Mouse (Mus musculus): ENCODE results near the gene Gm5678. TPM values are rescaled to one million over a fixed set of nuclear protein-coding genes. Genes with fewer than 3 reads are reported as not detected.

Gm5678 gene
- 1 to 10 TPM in 1 of 2 experiments, under 1 TPM in 1; 0.69 to 1.5 TPM for total RNA-seq (2021)
- long read RNA-seq, experiment 1, result 0 reads
- long read RNA-seq, experiment 2, result 0 reads

DNA sequence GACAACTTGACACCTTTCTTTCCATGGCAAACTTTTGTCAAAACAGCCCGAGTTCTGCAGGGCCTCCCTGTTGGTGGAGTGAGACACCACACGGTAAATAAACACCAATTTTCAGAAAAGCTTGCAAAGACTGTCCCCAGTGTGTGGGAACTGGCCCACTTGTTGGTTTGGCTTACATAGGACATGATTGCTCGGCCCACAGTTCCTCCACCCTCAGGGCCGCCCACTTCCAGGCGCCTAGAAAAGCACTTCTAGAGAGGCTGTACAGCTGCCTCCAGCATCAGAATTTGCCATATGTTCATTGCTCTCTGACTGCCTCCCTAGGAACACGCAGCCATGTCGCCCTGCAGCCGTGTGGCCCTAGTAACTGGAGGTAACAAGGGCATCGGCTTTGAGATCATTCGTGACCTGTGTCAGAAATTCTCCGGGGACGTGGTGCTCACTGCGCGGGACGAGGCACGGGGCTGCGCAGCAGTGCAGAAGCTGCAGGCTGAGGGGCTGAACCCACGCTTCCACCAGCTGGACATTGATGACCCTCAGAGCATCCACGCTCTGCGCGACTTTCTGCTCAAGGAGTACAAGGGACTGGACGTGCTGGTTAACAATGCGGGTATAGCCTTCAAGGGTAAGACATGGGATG lies at the start of gene Gm5678:
Gene Gm5678, plus strand, starts transcription at position 337 of the 640 bp plus-strand sequence.
- intact Hi-C loops (cut with DNase I), result no loop called here
- DNase-seq, result no peak

- intact Hi-C loops (cut with DNase I), result no loop called here
- no peak for DNase-seq
These were observed 49.4 kb upstream of the Gm5678 start for GRCm38 (mm10) chr16:93578346-93579005.

DNA sequence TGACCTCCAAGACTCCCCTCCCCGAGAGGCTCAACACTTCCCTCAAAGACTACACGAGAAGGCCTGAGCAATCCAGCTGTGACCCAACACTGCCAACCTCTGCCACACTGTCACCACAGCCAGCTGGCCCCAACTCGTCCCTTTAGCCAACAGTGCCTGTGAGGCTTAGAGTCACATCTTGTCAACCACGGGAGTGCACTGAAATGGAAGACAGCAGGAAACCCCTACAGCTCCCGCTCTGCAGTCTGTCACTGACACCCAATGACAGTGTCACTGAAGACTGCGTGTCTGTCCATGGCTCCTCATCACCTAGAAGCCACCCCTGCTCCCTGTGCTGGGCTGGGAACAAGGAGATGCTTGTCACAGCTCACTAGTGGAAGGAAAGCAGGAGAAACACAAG lies 46.8 kb upstream of the Gm5678 start:
- intact Hi-C loops (cut with DNase I), result no loop called here
- no peak for DNase-seq

- no peak for DNase-seq
- intact Hi-C loops (cut with DNase I), result no loop called here
These were observed 42.8 kb upstream of the Gm5678 start for GRCm38 (mm10) chr16:93584976-93585702.

- DNase-seq, result no peak
- intact Hi-C loops (cut with DNase I), result loop anchor here (1.0 kb wide), 1 partner anchor 9 kb away; no protein-coding TSS in a partner anchor
These were observed 42.1 kb upstream of the Gm5678 start for GRCm38 (mm10) chr16:93585703-93586205.

DNA sequence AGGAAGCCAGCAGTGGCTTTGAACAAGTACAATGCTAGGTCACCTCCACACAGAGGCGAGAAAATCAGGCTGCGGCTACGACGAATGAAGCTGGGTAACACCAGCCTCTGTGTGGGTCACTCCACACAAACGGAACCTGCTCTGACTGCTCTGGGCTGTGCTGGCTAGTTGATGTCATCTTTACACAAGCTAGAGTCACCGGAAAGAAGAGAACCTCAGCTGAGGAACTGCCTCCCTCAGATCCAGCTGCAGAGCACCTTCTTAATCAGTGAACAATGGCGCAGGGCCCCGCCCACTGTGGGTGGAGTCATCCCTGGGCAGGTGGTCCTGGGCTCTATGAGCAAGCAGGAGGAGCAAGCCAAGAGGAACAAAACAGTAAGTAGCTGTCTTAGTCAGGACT lies 41.5 kb upstream of the Gm5678 start:
- intact Hi-C loops (cut with DNase I), result loop anchor here (1.0 kb wide), 1 partner anchor 10 kb away; no protein-coding TSS in a partner anchor

GRCm38 (mm10) chr16:93588281-93588680 lies 39.6 kb upstream of the Gm5678 start:
- intact Hi-C loops (cut with DNase I), result no loop called here
- DNase-seq, result no peak

More for the DNA sequence above, 41.5 kb upstream of the Gm5678 start:
- no peak for DNase-seq

DNA sequence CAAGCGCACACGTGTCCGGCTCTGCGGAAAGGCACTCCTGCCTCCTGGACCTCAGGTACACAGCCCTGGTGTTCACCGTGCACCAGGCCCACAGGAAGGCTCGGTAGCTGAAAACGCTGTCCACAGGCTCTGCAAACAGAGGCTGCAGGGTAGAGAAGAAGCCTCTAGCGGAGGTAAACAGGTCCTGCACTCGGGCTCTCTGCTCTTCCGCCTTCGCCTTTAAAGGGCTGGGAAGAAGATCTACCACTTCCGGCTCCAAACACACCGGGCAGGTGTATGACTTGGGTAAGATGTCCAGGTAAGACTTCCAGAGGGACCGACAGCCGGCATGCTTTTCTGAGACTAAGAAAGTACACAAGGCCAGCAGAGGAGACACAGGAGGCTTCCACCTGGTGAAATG lies 37.0 kb upstream of the Gm5678 start:
- intact Hi-C loops (cut with DNase I), result no loop called here
- no peak for DNase-seq

DNA sequence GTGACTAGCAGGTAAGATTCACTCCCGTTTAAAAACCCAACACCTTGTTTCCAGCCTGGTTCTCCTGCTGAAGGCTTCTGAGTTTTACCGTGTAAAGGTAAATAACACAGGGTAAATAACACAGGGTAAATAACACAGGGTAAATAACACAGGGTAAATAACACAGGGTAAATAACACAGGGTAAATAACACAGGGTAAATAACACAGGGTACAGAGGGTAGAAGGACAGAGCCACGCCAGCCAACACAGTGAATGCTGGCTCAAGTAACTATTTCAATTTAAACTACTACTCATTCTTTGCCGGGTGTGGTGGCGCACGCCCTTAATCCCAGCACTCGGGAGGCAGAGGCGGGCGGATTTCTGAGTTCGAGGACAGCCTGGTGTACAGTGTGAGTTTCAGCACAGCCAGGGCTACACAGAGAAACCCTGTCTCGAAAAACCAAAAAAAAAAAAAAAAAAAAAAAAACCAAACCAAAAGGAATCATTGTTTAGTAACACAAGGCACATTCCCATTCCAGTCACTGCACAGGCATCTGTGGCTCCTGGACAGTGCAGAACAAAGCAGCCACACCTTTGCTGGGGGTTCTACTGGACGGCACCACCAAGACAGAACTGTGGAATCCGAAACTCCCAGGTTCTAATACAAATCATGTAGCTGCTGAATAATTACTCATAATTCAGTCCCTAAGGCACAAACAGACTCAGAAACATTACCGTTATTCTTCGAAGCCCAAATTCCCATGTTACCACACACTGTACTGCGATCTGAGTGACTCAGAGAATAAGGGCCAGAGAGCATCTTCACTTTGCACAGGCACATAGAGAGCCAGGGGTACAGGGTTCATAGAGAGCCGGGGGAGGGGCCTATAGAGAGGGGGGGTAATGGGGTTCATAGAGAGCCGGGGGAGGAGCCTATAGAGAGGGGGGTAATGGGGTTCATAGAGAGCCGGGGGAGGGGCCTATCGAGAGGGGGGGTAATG lies 36.2 kb upstream of the Gm5678 start:
- intact Hi-C loops (cut with DNase I), result no loop called here
- no peak for DNase-seq

- intact Hi-C loops (cut with DNase I), result no loop called here
- DNase-seq, result no peak
These were observed 35.2 kb upstream of the Gm5678 start for GRCm38 (mm10) chr16:93592711-93593110.

DNA sequence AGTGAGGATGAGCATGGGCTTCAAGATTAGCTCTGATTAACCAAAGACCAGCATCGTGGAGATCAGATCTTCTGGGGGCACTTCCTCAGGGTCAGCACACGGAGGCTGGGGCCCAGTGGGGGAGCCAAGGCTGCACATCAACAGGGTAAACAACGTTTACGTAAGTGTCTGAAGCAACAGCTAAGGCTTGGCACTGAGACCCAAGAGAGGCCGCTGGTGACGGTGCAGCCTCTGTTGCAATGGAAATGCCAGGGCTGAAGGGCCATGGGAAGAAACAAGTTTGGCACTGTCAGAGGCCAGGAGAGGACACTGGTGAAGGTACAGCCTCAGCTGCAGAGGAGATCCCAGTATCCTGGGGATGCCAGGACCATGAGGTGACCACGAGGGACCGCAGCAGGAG lies 34.5 kb upstream of the Gm5678 start:
- DNase-seq, result no peak
- intact Hi-C loops (cut with DNase I), result no loop called here

GRCm38 (mm10) chr16:93594448-93594847 lies 33.4 kb upstream of the Gm5678 start:
- no peak for DNase-seq
- intact Hi-C loops (cut with DNase I), result no loop called here

- intact Hi-C loops (cut with DNase I), result no loop called here
- no peak for DNase-seq
These were observed 32.1 kb upstream of the Gm5678 start for GRCm38 (mm10) chr16:93595766-93596165.

DNA sequence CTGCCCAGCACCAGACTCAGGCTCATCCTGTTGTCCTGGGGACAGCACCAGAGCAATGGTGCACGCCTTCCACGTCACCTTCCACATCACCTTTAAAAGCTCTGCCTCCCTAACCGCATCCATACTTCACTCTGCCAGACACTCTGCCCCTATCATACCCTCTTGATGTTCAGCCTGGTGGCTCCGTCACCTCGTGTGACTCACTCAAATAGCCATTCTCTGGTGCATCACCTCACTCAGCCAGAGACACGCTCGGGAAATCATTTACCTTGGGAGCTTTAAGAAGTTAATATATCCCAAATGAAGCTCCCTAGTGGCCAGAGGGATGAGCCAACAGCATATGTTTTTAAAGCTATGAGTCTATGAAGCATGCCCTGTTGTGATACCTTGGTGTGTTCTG lies 31.1 kb upstream of the Gm5678 start:
- intact Hi-C loops (cut with DNase I), result no loop called here
- DNase-seq, result no peak

- no peak for DNase-seq
- intact Hi-C loops (cut with DNase I), result no loop called here
These were observed 30.3 kb upstream of the Gm5678 start for GRCm38 (mm10) chr16:93597551-93597950.

GRCm38 (mm10) chr16:93599461-93599860 lies 28.4 kb upstream of the Gm5678 start:
- intact Hi-C loops (cut with DNase I), result no loop called here

GRCm38 (mm10) chr16:93603439-93604212 lies 24.3 kb upstream of the Gm5678 start, which contains the start of gene Setd4:
Gene Setd4 (minus strand): TSS chr16:93604063.
- peak; percentile 94 for DNase-seq
- intact Hi-C loops (cut with DNase I), result no loop called here

More at GRCm38 (mm10) chr16:93599461-93599860, 28.4 kb upstream of the Gm5678 start:
- DNase-seq, result no peak

DNA sequence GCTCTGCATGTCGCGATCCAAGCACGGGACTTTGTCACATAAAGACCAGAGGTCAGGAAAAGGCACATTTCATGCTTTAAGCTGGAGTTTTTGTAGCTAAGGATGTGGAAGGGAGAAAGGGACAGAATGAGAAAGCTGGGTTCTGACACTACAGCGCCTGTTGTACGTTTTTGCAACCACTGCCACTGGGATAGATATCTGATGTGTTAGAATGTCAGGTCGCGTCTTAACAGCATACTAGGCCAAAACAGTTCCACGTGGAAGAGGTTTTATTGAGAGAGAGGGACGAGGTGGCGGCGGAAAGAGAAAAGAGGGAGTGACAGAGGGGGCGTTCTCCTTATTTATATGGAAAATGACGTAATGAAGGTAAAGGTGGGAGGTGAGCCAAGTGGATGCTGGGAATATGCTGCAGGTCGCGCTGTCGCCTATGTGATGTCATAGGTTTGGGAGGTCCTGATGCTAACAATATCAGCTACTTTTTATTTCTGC lies 23.4 kb upstream of the Gm5678 start:
- DNase-seq, result no peak
- intact Hi-C loops (cut with DNase I), result no loop called here

DNA sequence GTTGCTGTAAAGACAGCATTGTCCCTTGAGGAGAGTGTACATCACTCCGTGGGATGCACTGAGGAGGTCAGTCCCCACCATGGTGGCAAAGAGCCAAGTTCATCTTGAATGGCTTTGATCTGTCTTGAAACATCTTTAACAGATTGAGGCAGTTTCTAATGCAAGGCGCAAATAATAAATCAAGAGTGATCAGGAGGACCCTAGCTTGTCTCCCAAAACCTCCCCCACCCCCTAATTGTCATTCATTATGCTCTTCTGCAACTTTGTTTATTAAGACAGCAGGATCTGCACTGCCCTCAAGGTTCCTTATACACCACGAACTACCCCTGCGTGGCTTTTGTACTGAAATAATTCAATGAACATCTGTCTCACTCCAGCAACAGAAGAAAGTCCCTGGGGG lies 22.3 kb upstream of the Gm5678 start, which contains the start of gene Cbr1:
Gene Cbr1, plus strand, starts transcription at position 301 of the 400 bp plus-strand sequence.
- intact Hi-C loops (cut with DNase I), result no loop called here
- DNase-seq, result no peak
